Mouse (Mus musculus): ENCODE measurements around the gene Gm5105.

- TF ChIP-seq POLR2A (IDR thresholded peaks at IDR 0.05; ENCODE audit: extremely low read depth, insufficient read depth, low read length) (no peak), CTCF (IDR thresholded peaks at IDR 0.05; ENCODE audit: low read depth, low read length) (no peak)
Measured at GRCm38 (mm10) chr3:138053969-138054368, 13.2 kb downstream of the Gm5105 start.
